Mouse (Mus musculus) central nervous system, embryonic 18 days (tissue): Measurements from ENCODE around the gene Gaa. TPM values are rescaled to one million over a fixed set of nuclear protein-coding genes. Genes with fewer than 3 reads are reported as not detected.

ENCODE experiments used
- polyA plus RNA-seq: library from polyadenylated mRNA; depleted of rRNA; stranded (reverse); fragments of >200 nt; gene quantifications from 2 replicates; pipeline ENCODE4 v1.2.3, GENCODE M21; 2012; rRNA removed

Gaa gene
- 109 and 111 TPM in 2 replicates for polyA plus RNA-seq

DNA sequence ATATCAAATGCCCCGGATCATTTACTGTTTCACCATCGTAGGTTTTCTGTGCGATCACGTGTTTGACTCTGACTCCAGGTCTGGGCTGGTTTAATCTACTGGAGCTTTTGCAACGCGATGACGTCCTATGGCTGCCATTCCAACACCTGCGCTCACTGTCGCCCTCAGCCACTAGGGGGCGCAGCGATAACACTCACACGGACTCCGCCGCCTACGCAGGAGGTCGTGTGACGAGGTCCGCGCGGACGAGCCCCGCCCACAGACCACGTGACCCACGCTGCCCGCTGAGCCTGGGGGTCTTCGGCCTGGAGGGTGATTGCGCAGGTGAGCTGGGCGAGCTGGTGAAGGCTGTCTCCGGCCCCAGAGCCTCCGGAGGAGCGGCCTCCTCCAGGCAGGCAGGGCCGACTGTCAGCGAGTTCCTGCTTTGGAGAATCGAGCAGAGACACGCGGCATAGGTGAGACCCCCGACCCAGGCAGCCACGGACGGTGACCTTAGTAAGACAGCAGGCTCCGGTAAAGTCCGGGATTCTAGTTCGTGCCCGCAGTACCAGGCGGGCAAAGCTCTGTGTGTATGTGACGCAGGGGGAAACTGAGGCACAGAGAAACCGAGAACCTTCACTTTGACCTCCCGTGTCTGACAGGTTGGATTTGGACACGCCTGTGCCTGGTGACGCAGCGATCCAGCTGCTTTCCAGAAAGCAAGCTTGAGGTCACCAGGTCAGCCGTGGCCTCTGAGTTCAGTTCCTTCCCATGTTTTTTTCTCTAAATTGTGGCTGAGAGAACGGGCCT lies at the start of gene Gaa:
Gaa (plus strand) TSS at position 120 of the 789 bp plus-strand sequence.

DNA sequence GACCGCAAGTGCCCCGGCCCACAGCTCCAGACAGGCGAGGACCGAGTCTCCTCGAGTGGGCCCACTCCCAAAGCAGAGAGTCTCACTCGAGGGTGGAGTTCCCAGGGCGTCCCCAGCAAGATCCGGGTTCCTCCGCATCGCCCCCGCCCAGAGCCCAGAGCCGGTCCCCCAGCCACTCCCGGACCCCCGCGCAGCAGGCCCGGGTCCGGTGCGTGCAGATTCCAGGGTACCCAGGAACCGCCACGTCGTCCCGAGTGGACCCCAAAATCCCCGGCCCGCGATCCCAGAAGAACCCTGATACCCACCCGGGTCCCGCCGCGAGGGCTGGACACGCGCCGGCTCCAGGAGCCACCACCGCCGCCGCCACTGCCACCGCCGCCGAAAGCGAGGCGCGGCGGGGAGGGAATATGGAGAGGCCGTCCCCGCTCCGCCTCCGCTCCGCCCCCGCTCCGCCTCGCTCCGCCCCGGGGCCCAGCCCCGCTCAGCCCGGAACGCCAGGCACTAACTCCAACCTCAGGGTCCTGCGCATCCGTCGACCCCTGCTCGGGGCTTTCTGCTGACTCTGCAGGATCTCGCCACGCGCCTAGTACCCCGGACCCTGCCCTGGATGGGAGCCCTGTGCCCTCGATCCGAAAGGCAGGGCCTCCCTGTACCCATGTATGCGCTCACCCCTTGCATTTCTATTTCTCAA lies 39.5 kb upstream of the Gaa start, which contains the start of the genes Tbc1d16 and Ccdc40:
Tbc1d16 (minus strand) TSS at position 409 of the 691 bp plus-strand sequence.
Ccdc40 (plus strand) TSS at position 482 of the 691 bp plus-strand sequence.

DNA sequence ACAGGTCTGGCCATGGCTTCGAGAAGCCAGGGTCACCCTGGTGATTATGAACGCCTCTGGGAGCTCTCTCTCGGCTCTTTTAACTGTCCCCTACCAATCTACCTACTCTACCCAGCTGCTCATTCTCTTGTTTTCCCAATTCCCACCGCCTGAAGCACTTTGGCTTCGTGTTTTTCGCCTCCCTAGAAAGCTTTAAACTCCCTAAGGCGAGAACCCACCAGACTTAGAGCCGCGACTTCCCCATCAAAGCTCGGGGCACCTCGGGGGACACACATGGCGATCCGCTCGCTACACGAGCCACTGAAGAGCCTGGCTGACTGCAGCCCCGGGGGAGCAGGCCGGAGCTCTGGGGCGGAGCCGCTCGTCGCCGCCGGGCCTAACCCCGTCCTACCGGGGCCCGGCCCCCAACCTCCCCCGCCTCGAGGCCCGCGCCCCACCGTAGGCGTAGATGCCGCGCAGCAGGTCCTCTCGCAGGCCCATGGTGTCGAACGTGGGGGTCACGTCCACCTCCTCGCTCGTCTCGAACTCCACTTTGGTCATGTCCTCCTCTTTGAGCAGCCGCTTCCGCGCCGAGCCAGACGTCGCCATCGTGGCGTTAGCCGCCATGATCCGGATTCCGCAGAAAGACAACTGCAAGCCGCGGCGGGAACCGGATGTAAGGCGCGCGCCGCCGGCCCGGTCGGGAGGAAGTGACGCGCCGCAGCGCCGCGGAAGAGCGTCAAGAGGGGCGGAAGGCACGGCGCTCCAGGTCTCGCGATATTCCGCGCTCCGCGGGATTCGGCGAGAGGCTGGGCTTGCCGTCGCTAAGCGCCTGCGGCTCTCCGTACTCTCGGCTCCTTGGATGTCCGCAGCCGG lies 31.9 kb downstream of the Gaa start, which contains the start of gene Eif4a3:
Eif4a3 (minus strand) TSS at position 699 of the 855 bp plus-strand sequence.

DNA sequence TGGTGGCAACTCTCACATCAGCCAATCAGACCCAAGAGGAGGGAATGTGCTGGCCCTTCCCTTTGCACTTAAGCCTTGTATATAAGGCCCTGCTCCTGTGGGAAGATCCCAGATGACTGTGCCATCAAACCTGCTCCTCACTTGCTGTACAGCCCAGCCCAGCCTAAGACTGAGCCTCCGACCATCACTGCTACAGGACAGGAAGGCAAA lies 39.9 kb downstream of the Gaa start, which contains the start of gene Card14:
Card14 (plus strand) TSS at position 111 of the 210 bp plus-strand sequence.

Other genes with a start within 250 kb of the Gaa start
- gene Cbx2, start 244.9 kb upstream of the Gaa start, polyA plus RNA-seq: 15.5 and 16.0 TPM in 2 replicates
- gene Cbx8, start 226.9 kb upstream of the Gaa start, polyA plus RNA-seq: 7.9 and 8.4 TPM in 2 replicates
- gene Cbx4, start 181.7 kb upstream of the Gaa start, polyA plus RNA-seq: 40.3 and 43.2 TPM in 2 replicates
- gene Tbc1d16, start 39.4 kb upstream of the Gaa start, polyA plus RNA-seq: 83.6 and 90.9 TPM in 2 replicates
- gene Ccdc40, start 39.3 kb upstream of the Gaa start, polyA plus RNA-seq: 11.4 and 12.5 TPM in 2 replicates
- 172 TPM in 2 replicates for gene Eif4a3, start 32.2 kb downstream of the Gaa start, polyA plus RNA-seq
- 0.51 and 0.65 TPM in 2 replicates for gene Card14, start 39.9 kb downstream of the Gaa start, polyA plus RNA-seq
- gene Sgsh, start 87.6 kb downstream of the Gaa start, polyA plus RNA-seq: 2.5 and 2.6 TPM in 2 replicates
- gene Slc26a11, start 87.7 kb downstream of the Gaa start, polyA plus RNA-seq: 5.3 and 6.9 TPM in 2 replicates
- gene Rnf213, start 125.2 kb downstream of the Gaa start, polyA plus RNA-seq: 4.7 and 7.3 TPM in 2 replicates
- 20.5 and 21.3 TPM in 2 replicates for gene Endov, start 223.5 kb downstream of the Gaa start, polyA plus RNA-seq